Mouse (Mus musculus): Measurements from ENCODE around the gene Abca1. TPM values are rescaled to one million over a fixed set of nuclear protein-coding genes. Genes with fewer than 3 reads are reported as not detected.

Abca1 gene
- total RNA-seq, 2 experiments from 2014 or later, result 22.8 to 33.6 TPM

- DNase-seq, result peak in 1 of 2 experiments; percentile 36
- intact Hi-C loops (cut with DNase I), result no loop called here
Observed at GRCm38 (mm10) chr4:53094331-53094730, 65.4 kb downstream of the Abca1 start.

- no peak for DNase-seq
- intact Hi-C loops (cut with DNase I), result no loop called here
Observed at GRCm38 (mm10) chr4:53093615-53094014, 66.1 kb downstream of the Abca1 start.

- no peak for DNase-seq
- intact Hi-C loops (cut with DNase I), result no loop called here
Observed at GRCm38 (mm10) chr4:53089641-53090040, 70.1 kb downstream of the Abca1 start.

DNA sequence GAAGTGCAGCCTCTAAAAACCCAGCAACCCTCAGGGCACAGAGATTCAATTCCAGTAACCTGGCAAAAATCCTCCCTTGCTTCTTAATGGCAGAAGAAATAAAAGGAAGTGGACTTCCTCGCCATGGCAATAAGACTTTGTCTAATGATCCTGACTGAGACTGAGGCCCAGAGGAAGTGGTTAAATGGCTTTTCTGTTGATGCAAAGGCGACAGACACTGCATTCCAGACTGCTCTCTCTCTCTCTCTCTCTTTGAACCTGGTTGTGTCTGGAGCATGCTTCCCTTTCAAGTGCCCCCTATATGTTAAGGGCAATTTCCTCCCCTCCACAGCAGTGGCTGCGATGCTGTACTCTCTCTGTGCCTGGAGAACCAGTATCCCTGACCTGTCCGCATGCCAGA, 70.7 kb downstream of the Abca1 start:
- DNase-seq, result no peak
- intact Hi-C loops (cut with DNase I), result no loop called here

GRCm38 (mm10) chr4:53086636-53087035, 73.1 kb downstream of the Abca1 start:
- intact Hi-C loops (cut with DNase I), result no loop called here
- no peak for DNase-seq

GRCm38 (mm10) chr4:53085634-53086033, 74.1 kb downstream of the Abca1 start:
- DNase-seq, result no peak
- intact Hi-C loops (cut with DNase I), result no loop called here

DNA sequence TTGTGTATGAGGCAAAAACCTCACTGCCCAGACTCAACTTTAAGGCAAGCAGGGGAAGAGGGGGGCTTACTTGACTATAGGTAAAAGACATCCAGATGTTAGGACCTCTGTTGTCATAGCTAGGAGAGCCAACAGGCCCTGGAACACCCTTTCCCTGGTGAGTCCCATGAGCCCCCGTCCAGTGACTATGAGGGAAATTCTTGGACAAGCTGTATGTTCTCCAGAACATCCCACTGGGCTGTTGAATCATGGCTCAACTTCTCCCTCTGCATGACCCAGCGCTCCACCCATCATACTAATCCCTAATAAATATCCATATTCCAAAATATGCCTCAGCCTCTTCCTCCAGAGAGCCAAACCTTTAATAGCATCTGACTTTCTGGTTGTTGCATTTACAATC, 76.6 kb downstream of the Abca1 start:
- intact Hi-C loops (cut with DNase I), result no loop called here
- DNase-seq, result no peak

DNA sequence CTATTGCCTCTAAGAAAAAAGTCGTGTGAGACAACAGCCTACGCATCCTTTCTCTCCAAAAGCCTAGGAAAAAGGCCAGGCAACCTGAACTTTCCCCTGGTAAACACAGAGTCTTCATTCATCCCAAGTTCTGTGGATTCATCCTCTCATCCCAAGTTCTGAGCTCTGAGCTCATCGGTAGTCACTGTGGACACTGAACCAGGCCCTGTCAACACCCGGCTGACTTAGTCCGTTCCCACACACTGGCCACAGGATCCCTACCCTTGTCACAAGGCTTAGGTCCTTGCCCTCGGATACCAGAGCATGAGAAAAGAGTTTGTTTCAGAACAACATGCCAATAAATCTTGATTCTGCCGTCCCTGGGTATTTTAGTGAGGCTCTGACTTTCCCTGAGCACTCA, 77.2 kb downstream of the Abca1 start:
- DNase-seq, result peak in 1 of 2 experiments; percentile 12
- intact Hi-C loops (cut with DNase I), result no loop called here

GRCm38 (mm10) chr4:53081851-53082250, 77.8 kb downstream of the Abca1 start:
- DNase-seq, result no peak
- intact Hi-C loops (cut with DNase I), result no loop called here

DNA sequence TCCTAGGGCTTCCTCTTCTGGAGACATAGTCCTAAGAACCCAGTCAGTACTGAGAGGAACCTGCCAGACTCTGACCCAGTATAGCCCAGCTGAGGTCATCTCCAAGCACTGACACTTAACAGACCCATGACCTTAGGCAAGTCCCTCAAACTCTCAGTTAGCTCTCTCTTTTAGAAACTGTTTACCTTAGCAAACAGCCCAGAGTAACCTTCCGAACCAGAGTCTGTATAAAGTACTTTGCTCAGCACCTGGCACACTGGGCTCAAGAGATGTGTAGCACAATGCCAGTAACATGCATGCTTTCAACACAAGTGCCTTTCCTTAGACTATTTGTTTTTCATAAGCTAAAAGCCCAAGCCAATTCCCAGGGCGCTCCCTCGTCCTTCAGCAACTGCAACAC, 79.4 kb downstream of the Abca1 start:
- DNase-seq, result no peak
- intact Hi-C loops (cut with DNase I), result no loop called here

GRCm38 (mm10) chr4:53078793-53079310, 80.8 kb downstream of the Abca1 start:
- no peak for DNase-seq
- intact Hi-C loops (cut with DNase I), result no loop called here

DNA sequence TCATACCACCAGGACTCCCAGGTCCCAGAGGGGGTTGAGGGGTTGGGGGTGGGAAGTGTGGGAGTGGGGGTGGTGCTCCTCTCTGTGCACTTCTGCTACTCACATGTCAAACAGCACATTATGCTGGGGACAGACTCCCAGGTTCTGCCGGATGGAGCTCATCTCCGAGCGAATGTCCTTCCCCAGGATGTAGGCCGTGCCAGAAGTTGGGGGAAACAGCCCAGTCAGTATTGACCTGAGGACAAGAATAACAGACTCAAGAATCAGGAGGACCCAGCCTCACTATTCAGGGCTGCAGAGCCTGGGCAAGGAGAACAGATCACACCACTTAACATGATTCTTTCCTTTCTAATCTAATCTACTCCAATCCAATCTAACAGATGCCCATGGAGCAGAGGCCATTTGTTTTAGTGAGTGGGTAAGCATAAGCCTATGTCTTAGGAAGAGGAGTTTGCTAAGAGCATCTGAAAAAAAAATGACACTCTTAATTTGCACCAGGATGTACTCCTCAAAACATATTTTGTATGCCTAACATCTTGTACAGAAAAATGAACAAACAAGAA, 82.8 kb downstream of the Abca1 start:
- intact Hi-C loops (cut with DNase I), result no loop called here
- no peak for DNase-seq

DNA sequence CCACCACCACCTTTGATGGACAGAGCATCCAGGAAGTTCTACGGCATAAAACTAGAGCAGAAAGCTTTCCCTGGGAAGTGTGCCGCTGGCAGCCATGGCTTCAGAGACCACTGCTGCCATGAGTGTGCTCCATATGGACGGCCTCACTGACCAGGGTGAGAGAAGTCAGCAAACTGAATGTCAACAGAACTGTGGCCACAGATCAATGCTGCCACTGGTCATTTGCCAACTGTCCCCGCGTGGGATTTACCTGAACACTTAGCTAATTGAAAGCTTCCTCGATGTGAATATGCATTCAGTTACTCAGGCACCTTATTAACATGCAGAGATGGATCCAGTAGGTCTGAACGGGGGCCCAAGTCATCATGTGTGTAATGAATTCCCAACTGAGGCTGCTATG, 86.7 kb downstream of the Abca1 start:
- DNase-seq, result no peak
- intact Hi-C loops (cut with DNase I), result no loop called here

DNA sequence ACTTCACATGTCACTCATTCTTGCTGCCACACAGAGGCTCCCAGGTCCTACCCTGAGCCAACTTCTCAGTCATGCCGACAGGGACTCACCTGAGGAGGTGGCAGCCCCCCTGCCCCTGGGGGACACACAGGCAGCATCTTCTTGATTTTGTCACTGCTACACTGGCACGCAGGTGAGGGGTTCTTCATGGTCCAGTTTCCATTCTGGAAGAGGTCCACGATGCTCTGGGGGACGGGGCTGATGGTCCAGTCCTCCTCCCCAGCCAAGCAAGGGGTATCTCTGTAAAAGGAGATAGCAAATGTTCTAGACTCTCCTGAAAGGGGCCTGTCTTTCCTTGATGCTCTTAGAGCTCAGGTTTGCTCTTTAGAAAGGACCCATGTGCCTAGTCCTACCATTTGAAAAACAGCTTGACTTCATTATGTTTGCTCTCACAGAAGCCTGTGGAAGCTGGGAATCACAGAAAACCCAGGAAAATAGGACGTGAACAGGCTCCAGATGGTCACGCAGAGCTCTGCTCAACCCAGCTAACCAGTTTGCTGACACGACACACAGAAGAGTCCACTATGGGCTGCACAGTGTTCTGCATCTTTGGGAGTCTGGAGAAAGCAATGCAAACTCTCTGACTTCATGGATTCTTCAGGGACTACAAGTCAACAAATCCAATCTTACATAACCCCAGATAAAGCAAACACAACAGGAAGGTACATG, 97.2 kb downstream of the Abca1 start:
- no peak for DNase-seq
- intact Hi-C loops (cut with DNase I), result no loop called here

DNA sequence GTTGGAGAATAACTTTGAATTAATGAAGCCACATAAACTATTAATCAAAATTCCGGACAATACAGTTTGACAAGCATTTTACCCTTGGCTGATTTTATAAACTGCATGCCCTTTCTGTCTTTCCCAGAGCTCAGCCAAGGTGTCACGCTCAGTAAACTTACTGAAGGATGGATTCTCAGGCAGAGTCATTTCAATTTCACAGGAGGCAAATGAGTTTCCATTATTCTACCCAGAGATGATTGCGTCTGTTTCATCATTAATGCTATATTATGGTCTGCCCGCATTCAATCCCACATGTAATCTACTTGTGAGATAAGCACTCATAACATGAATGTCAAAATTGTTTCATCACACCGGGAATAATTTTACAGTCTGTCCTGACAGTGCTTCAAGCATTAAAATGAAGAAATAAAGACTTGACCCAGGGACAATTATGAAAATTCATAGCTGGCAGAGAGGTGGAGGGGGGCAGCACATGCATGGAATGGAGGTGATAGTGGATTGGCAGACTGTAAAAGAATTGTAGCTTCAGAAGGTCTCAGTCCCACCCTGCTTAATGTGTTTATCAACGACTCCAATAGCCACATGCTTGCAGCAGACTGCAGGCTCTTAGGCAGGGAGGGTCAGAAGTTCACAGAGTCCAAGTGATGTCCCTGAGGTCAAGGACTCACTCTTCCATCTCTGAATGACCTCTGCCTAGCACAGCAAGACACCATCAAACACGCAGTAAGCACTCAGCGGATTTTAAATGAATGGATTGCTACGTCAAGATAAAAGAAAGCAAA, 113.3 kb downstream of the Abca1 start:
- intact Hi-C loops (cut with DNase I), result no loop called here
- no peak for DNase-seq

GRCm38 (mm10) chr4:53045807-53046206, 113.9 kb downstream of the Abca1 start:
- intact Hi-C loops (cut with DNase I), result no loop called here
- no peak for DNase-seq

DNA sequence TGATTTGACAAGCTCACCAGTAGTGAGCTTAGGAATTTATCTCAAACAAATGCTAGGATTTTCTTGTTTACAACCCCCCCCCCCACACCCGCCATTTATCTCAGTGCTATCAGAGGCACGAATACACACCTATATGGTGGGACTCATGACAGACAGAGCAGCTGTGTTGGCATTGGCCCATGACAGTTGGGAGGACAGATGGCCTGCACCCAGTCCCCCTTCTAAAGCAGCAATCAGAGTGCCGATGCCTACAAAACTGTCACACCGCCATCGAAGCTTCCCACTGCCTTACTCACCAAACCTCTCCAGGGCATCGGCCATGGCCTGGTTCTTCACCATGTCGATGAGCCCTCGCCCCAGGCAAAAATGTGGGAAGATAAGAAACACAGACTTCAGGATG, 115.9 kb downstream of the Abca1 start:
- no peak for DNase-seq
- intact Hi-C loops (cut with DNase I), result no loop called here

DNA sequence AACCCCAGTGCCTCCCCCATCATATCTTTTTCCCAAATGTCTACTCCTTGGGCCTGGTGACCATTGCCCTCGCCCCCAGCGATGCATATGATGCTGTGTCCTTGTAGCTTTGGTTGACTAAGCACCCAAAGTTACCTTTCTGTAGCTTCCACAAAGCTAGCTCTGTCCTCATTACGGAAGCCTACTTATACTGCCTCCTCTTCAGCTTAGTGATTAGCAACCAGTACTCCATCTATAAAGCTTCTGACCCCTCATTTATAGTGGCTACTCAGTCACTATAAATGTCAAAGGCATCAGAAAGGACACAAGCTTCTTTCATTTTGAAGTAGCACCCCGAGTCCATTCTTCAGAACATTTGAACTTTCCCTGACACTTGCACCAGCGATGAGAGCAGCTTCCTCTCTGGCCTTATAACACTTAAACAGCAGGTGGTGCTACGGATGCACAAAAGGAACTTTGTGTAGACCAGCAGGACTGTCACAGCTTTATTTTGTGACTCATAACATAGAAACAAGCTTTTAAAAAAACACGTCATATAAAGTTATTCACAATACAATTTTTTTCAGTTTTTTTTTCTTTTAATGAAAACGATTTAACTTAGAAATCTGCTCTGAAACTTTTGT, 129.3 kb downstream of the Abca1 start:
- intact Hi-C loops (cut with DNase I), result loop anchor here (10.0 kb wide), 1 partner anchor 324 kb away; no protein-coding TSS in a partner anchor

GRCm38 (mm10) chr4:53027811-53028210, 131.9 kb downstream of the Abca1 start:
- DNase-seq, result no peak
- intact Hi-C loops (cut with DNase I), result no loop called here

More for the DNA sequence above, 129.3 kb downstream of the Abca1 start:
- no peak for DNase-seq

DNA sequence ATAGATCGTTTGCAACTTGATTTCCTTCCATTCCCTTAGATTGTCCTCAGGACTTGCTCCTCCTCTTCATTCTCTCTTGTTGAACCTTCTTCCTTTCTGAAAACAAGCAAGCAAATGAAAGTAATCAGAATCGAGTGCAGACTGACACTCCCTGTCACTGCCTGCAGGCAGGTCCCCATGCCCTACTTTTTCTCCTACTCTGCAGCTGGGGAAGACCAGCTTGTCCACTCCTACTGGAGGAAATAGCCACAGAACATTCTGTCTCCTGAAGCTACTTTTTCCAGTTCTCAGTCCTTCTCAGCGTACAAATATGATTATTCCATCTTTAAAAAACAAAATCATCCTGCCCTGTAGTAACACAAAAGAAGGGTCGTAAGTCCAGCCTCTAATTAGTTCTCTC, 135.3 kb downstream of the Abca1 start:
- intact Hi-C loops (cut with DNase I), result no loop called here
- DNase-seq, result no peak
